Mouse (Mus musculus) frontal cortex, adult 2 months (tissue): ENCODE results near the gene Slc20a1. TPM values are rescaled to one million over a fixed set of nuclear protein-coding genes. Genes with fewer than 3 reads are reported as not detected.
A peak's percentile ranks its signal among the peaks of the same experiment; 100 is the strongest.

Source experiments
- DNase-seq, 2 experiments: peaks; one replicate each; pipeline ENCODE4 v3.0.0; 2022; ENCODE audit warnings: low spot score in 1 of 2; ENCODE audit errors: extremely low spot score in 1 of 2
- polyA plus RNA-seq: library from polyadenylated mRNA; depleted of rRNA; stranded (reverse); fragments of >200 nt; gene quantifications from 2 replicates; pipeline ENCODE4 v1.2.3, GENCODE M21; 2012; rRNA removed

The Slc20a1 gene
- polyA plus RNA-seq: 159 and 177 TPM in 2 replicates

DNA sequence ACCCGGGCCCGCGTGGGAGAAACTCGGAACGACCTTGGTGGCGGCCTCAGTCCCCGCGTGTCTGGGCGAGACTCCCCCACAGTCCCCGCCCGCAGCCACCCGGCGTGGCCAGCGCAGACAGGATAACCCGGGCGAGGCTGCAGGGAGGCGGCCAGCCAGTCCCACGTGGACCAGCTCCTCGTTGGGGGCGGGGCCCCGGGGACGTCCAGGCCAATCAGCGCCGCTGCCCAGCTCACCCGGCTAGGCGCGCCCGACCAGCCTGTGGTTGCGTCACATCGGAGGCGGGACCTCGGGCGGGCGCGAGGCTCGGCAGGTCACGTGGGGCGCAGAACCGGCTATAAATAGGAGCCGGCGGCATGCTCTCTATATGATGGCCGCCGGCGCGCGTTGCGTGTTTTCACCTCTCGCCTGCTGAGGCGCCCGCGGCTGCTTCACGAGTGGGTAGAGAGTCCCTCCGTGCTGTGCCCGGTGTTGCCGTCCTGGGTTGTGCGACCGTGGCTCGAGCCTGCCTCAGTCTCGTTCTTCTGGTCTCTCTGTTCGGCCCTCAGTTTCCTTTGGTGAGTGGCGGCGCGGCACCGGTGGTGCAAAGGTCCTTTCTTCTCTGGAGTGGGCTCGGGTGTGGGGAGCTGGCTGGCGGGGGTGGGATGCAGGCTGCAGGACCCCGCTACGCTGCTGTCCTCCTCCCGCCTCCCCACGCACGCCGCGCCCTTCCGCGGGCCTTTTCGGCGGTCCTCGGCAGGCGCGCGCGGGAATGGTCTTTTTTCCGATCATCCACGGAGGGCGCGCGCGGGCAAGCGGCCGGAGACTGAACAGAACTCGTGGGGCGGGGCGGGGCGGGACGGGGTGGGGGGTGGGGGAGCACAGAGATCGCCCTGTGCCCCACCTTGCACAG lies at the start of gene Slc20a1:
TSS of gene Slc20a1 (plus strand) at position 329 of the 892 bp plus-strand sequence.
- DNase-seq: peak; percentile 97 to 99

DNA sequence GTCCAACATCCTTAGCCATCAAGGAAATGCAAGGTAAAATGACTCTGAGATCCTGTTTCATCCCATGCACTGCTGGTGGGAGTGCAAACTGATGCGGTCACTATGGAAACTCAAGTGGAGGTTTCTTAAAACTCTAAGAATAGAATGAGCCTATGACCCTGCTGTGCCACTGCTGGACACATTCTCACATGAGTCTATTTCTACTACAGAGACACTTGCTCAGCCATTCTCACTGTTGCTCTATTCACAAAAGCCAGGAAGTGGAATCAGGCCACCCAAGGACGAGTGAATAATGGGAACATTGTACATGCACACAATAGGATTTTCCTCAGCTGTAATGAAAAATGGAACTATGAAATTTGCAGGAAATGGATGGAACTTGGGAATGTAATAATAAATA lies 49.7 kb upstream of the Slc20a1 start:
- no peak for DNase-seq

DNA sequence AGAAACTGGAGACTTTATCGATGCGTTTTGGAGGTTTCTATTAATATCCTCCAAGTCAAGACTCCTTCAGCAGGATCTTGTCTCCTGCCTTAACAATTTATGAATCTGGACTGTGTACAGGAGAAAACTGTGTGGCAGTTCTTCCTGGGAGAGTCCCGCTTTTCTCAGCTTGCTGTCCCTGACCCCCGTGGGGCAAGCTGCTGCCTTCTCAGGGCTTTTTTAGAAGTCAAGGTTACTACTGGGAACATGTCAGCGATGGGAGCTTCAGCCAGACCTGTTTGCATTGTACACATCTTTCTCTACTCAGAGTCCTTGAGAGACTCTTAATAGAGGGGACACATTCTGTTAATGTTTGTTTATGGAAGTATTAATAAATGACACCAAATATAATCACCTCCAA lies 48.2 kb upstream of the Slc20a1 start:
- DNase-seq: no peak

DNA sequence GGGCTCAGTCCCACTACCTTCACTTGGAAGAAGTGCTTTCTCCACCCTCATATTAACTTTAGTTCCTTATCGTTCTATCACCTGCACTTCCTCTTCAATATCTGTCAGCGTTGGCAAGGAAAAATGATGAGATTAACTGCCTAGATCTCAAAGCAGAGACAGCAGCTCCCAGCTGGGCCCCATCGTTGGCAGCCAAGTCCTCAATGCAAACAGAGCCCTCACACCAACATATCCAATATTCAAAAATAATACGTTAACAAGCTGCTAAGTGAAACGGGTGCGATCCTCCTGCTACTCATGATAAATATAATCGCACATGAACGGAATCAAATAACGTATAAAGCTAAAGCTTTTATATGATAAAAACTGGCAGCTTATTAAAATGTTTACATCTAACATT lies 47.5 kb upstream of the Slc20a1 start:
- DNase-seq: no peak

DNA sequence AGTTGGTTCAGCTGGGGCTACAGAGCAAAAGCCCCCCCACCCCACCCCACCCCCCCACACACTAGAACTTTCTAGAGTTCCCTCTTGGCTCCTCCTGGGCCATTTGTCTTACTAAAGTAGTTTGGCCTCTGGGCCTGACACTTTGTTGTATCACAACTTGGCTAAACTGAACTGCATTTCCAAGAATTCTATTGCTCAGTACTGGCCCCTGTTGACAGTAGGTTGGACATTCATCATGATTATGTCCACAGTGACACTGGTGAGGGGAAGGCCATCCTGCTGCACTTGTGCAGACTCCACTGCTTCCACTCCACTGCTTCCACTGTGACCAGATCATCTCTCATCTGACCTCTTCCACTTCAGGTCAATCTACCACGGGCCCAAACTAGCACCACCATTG lies 45.8 kb upstream of the Slc20a1 start:
- DNase-seq: no peak

DNA sequence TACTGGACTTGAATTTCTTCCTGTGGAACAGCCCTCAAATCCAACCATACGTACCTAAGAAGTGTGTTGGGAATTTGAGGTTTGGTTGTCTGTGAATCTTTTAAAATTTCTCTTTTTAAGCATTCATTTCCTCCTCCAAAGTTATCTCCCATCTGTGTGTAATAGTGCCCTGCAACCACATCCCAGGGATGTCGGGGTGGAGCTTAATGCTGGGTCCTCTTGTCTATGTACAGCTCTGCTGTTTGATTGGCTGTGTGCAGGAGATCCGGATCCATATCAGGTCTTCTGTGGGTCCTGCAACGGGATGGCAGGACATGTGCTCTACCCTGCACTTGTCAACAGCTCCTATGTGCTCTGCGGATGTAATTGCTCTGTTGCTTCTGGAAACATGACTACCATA lies 33.7 kb upstream of the Slc20a1 start:
- DNase-seq: no peak

DNA sequence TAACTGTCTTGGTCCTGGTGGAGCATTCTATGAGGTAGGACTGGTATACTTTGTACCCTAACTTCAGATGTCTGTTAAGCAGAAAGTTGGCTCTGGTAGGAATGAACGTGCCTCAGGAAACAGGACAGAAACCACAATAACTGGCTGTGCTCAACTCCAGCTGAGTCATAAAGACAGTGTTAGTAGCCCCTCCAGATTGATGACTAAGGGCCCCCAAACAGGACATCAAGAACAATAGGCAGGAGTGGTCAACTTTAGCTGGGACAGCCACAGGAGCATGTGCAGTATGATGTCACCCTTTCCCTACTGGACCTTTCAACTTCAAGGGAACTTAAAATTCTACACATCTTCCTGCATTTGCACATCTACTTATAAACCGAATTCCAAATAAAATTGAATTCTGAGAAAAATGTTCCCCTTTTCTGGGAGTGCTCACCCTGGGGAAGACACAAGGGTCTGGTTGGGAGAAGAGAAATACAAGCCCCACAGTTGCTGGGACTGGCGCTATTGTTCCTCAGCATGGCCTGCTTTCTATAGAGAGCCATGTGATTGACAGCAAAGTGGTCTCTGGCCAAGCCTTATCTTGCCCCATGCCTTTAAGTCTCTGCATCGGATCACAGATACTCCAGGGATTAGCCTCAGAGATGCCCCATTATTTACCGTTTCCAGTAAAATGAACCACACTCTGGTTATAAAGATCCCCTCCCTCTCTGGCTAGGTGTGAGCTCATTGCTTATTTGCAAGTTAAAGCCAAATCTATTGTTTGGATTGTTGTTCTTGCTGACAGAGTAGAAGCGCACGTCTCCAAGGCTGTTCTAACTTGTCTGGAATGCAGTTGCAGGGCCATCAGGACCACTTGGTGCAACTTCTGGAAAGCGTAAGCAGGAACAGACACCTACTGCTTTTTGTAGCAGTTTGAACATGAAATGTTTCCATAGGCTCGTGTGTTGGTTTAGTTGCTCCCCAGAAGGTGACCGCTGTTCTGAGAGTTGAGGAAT lies 31.8 kb upstream of the Slc20a1 start:
- no peak for DNase-seq

DNA sequence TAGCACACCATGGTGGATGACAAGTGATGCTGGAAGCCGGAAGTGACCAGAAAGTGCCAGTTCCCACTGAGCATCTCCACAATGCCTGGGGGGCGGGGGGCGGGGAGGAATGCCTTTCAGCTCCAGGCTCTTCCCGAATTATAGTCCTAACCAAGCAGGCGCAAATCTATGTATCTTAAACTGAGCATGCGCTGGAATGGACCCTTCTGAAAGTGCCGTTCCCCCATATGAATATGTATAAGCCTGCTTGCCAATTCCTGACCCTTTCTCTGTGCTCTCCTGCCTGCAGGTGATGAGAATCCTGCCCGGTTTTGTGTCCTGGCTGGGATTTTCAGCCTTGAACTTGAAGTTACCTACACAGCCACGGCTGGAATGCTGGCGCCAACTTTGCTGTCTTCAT lies 25.2 kb upstream of the Slc20a1 start:
- DNase-seq: no peak

DNA sequence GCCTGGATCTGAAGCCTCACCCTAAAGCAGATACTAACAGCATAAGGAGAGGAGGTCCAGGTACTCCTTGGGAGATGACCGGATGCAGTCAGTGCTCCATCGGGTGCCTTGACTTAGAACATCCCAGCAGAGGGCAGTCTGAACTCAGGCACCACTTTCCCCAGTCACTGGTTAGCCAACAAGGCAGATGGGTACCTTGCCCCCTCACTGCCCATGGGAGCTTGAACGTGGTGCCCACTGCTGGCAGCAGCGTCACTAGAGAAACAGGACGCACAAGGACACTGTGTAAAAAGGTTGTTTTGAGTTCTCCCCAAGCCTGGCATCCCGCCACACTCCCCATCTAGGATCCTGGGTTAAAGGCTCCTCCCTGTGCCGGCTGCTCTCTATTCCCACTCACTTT lies 24.1 kb upstream of the Slc20a1 start:
- DNase-seq: peak; percentile 39 to 79

DNA sequence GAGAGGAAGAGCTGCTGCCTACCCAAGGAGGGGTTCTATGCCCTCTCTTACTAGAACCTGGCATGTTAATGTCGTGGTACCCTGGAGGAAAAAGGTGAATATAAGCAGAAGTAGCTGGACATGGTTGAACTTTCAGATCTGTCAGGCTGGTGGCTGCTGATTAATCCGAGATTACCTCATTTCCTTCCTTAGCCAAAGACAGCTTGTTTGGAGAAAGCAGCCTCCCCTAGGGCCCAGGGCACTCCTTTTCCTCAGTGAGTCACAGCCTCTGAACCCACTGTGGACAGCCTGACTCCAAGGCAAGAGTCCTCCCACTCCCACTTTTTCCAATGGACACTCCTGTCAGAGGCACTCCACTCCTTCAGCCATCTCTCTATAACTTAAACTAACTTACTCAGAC lies 22.9 kb upstream of the Slc20a1 start:
- DNase-seq: no peak

DNA sequence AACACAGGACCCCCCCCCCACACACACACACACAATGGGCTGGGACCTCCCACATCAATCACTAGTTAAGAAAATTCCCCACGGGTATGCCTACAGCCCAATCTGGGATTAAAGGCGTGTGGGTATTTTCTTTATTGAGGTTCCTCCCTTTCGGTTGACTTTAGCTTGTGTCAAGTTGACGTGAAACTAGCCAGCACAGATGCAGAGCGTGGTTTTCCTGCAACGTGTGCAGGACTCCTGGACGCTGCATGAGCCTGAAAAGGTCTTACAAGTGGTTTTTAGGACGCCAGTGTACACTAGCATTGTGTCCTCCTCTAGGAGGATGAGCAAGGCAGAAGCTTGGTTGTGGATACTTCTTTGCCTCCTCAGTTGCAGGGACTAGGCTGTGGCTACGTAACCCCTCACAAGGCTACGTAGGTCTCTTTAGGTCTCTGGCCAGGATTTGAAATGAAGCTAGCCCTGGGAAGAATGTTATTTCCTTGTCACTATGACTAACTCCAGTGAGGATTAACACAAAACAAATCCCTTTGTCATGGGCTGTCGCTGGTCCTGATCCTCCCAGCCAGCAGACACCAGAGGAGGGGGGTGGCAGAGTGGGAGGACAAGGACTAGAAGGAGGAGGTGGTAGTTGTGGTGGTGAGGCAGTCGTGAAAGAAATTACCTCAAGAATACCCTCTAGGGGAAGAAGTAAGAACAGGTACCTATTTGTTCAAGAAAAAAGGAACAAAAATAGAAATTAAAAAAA lies 21.7 kb upstream of the Slc20a1 start:
- DNase-seq: no peak

DNA sequence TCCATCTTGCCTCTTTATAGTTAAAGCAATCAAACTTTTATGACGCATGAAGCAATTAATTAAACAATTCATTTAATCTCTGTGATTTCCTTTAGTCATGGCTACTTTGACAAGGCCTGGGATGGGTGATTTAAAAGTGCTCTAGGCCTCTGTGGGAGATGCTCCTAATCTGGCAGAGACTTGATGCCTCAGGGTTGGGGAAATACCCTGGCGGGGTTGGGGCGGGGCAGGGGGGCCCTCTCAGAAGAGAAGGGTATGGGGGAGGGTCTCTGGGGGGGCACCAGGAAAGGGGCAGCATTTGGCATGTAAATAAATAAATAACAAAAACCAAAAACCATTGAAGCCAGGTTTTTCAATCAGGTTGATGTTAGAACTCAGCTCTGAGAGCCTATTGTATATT lies 20.9 kb upstream of the Slc20a1 start:
- DNase-seq: no peak

DNA sequence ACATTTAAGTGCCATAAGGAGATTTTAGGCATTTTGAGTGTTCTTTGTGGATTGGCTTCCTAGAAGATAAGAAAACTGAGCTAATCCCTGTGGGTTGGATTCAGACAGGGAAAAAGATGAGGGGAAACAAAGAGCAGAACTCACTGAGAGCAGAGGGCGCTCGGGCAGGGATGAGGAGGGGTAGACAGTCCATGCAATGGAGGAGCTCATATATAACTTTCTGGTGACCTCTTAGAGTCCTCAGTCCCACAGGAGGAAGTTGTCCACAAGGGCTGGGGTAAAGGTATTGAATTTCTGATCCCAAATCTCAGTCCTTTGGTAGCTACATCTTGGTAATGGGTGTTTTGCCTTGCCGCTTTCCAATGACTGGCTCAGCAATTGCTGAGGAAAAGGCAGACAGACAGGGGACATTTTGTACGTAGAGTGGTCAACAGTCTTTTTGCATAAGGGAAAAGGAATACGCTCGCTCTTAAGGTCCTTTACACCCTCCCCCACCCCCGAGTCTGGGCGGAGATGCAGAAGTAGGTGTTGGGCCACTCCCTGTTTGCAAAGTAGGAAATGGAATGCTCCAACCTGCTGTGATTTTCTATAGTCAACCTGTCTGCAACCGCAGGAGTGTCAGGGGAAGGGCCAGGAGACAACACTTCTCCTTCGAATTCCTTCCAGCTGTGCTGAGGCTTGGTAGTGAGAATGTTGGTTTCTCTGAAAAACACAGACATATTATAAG lies 20.2 kb upstream of the Slc20a1 start:
- DNase-seq: no peak

DNA sequence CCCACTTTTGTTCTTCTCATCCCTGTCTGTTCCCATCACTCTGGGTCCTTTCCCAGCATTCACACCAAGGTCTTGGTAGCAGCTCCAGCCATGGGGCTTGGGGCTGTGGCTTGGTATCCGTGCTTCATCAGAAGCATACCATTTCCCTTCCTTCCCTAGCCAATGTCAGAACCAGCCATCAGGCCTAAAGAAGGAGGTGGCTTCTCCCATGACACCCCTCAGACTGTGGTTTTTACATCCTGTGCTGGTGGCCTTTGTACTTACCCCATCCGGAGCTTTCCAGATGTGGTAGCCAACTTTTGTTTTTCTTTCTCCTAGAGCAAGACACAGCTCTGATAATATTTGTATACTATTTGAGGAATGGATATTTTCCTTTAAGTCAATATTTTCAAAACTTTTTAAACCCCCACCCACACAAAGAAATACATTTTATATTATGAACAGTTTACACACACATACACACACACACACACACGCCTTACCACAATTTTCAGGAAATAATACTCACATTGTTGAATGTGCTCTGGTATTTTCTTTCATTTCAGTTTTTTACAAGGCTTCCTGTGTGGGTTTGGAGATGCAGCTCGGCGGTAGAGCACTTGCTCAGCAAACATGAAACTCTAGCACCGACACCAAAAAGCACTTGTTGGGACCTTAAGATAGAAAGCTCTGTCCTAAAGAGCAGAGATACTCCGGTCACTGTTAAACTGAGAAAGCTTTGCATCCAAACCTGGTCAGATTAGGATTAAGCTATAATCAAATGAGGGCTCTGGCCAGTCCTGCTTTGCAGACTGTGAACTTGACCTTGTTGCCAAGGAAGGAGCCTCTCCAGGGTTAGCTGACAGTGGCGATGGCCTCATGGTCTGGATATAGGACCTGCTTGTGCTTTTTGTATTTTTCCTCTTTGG lies 18.4 kb upstream of the Slc20a1 start:
- no peak for DNase-seq

DNA sequence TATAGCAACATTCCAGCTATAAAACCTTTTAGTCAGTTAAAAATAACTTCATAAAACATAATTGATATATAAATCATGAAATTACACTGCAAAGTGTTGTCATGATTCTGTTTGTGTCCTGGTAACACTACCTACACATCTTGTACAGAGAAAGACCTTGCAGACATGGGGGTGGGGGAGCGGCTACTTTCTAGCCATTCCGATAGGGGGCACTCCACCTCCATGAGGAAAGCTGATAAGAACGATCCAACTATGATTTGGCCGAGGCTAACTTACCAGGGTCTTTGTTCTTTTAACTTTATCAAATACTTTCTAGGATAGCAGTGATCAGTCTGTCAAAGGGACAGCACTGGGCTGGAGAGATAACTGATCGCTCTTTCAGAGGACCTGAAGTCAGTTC lies 17.1 kb upstream of the Slc20a1 start:
- DNase-seq: no peak

DNA sequence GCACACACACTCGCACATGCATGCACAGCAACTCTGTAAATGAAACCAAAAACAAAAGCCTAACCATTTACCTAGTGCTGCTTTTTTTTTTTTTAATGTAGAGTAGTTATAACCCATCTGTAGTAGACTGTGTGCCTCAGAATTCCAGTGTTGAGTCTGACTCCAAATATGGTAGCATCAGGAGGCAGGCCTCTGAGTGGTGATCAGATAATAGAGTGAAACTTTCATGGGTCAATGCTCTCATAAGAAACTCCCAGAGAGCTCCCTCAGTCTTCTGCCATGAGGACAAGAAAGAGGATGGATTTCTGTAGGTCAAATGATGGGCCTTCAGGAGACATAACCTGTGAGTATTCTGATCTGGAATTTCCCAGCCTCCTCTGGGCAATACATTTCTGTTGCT lies 16.2 kb upstream of the Slc20a1 start:
- no peak for DNase-seq

DNA sequence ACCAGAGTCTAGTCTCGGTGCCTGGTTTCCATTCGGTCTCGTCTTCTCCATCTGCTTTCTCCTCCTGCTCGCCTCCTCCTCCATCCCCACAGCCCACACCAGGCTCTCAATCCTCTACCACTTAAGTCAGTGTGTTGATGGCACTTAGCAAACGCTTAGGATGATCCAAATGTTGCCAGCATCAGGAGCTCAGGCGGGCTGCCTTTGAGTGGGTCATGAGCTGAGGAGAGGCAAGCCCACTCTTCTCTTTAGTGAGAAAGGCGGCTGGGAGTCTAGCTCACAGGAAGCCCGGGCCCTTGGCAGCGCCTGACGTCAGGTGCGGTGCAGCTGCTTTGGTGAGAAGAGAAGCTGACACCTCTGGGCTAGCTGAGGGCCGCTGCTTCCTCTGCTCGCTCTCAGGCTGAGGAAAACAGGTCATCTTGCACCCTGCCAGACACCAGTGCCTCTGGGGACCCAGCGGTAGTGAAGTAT lies 15.0 kb upstream of the Slc20a1 start:
- DNase-seq: peak; percentile 74 to 78

DNA sequence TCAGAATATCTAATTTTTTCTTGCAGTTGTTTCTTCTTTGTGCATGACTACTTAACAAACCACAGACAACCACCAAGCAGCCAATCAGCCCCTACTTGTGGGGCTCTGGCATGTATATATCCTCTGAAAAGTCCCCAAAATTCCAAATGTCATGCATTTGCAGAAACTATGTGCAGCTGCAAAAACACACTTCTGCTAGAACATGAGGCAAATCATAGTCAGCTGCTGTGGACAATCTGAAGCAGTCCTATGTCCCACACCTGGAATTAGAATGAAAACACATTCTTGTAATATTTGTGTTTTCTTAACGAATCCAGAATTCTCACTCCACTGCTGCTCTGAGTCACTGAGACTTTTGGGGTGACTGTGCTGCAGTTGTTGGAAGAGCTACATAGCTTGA lies 13.7 kb upstream of the Slc20a1 start:
- DNase-seq: no peak
